Mouse (Mus musculus) heart, embryonic 15.5 days (tissue): Measurements from ENCODE around the gene Padi6. TPM values are rescaled to one million over a fixed set of nuclear protein-coding genes. Genes with fewer than 3 reads are reported as not detected.

Experiments used
- ATAC-seq: fragments of 200-750 bp; cut with Nextera tagmentation; replicated peaks from 2 replicates; pipeline ENCODE4 v1.8.0; 2017; ENCODE audit warnings: low read depth, moderate TSS enrichment; ENCODE audit not compliant: insufficient number of reproducible peaks, insufficient read depth, low FRiP score
- H3K27ac ChIP-seq: fragments of 300-500 bp; sonication (generic); 2 replicates; pipeline ENCODE4 v1.5.1; 2015; ENCODE audit warnings: mild to moderate bottlenecking, inconsistent platforms
- H3K27me3 ChIP-seq: fragments of 300-500 bp; sonication (generic); 2 replicates; pipeline ENCODE4 v1.6.1; 2015; ENCODE audit warnings: inconsistent platforms
- H3K36me3 ChIP-seq: fragments of 300-500 bp; sonication (generic); 2 replicates; pipeline ENCODE4 v1.6.1; 2015; ENCODE audit warnings: mild to moderate bottlenecking, inconsistent platforms
- H3K4me1 ChIP-seq: fragments of 300-500 bp; sonication (generic); replicated peaks from 2 replicates; pipeline ENCODE4 v1.6.1; 2015; ENCODE audit warnings: inconsistent platforms
- H3K4me2 ChIP-seq: fragments of 300-500 bp; sonication (generic); 2 replicates; pipeline ENCODE4 v1.6.1; 2015; ENCODE audit warnings: inconsistent platforms, mild to moderate bottlenecking, moderate library complexity
- H3K4me3 ChIP-seq: fragments of 300-500 bp; sonication (generic); 2 replicates; pipeline ENCODE4 v1.5.1; 2015; ENCODE audit warnings: mild to moderate bottlenecking, inconsistent platforms
- H3K9ac ChIP-seq: fragments of 300-500 bp; sonication (generic); 2 replicates; pipeline ENCODE4 v1.6.1; 2015; ENCODE audit warnings: mild to moderate bottlenecking, inconsistent platforms
- H3K9me3 ChIP-seq: fragments of 300-500 bp; sonication (generic); replicated peaks from 2 replicates; pipeline ENCODE4 v1.6.1; 2016; ENCODE audit warnings: inconsistent platforms
- WGBS: fragments of 180-500 bp; shearing (Covaris S2); methylation state at CpG from one replicate; pipeline ENCODE4 v1.1.7; 2015; ENCODE audit warnings: mixed read lengths; 5-methylcytosine and 5-hydroxymethylcytosine counted together
- polyA plus RNA-seq: library from polyadenylated mRNA; unstranded; fragments of >200 nt; fragmentation: Nextera tagmentation; extraction: Ambion mirVana; gene quantifications from 2 replicates; pipeline ENCODE4 v1.2.1, GENCODE M21; 2015

Padi6 gene
- polyA plus RNA-seq, 1 experiment from 2014 or later: not detected

DNA sequence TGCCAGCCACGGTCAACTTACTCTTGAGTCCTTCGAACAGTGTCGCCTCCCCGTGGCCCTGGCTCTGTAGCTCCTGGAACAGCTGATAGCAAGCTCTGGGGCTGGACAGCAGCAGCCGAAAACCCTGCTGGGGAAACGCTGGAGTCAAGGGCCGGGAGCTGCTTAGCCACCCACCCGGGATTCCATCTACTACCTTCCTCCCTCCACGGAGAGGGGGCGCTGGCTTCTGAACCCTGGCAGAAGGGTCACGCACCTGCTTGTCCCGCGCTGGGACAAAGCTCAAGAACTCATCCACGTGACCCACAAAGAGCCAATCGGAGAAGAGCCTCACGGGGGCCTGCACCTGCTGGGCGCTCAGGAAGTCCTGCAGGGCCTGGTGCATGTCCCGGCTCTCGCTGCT lies 7.9 kb upstream of the Padi6 start:
- Histone ChIP-seq H3K27me3 (no peaks in the 10 kb centered on the region; the same call in 1 of the 2 replicates), H3K36me3 (no peaks in the 10 kb centered on the region), H3K4me1 (peaks cover 34% of the 10 kb centered on the region), H3K4me2 (peak overlapping the region; percentile 53), H3K9me3 (no peaks in the 10 kb centered on the region), H3K9ac (peak overlapping the region; percentile 34; the same call in 1 of the 2 replicates), H3K27ac (no peak overlapping the region), H3K4me3 (peak overlapping the region; percentile 27; the same call in 1 of the 2 replicates)
- no peak for ATAC-seq
- WGBS: 8% methylated on average over 19 of the region's 19 CpGs

DNA sequence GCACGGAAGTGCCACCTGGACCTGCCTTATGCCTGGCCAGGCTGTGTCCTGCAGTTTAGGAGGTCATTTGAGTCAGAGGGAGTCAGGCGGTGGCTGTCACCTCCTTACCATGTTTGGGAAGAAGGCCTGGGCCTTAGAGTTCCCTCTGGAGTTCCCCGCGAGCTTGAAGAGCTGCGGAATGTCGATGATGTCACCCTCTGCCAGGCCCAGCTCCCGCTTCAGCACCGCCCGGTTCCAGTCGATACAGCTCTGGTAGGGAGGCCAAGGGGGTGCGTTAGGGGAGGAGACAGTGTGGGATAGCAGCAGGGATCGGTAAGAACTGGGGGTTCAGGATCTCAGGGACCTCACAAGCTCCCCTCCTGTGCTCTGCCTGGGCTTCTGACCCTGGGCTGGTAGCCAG lies 5.5 kb upstream of the Padi6 start:
- peak overlapping the region; percentile 37 for H3K4me2 ChIP-seq
- peak overlapping the region; percentile 84 for H3K27ac ChIP-seq
- H3K27me3 ChIP-seq: peaks cover 4% of the 10 kb centered on the region; the same call in 1 of the 2 replicates
- WGBS: 13% methylated on average over 12 of the region's 12 CpGs
- peak; percentile 79 for ATAC-seq
- H3K9me3 ChIP-seq: no peaks in the 10 kb centered on the region
- H3K4me1 ChIP-seq: peaks cover 26% of the 10 kb centered on the region
- peak overlapping the region; percentile 20; the same call in 1 of the 2 replicates for H3K4me3 ChIP-seq
- H3K36me3 ChIP-seq: no peaks in the 10 kb centered on the region
- H3K9ac ChIP-seq: peak overlapping the region; percentile 40

DNA sequence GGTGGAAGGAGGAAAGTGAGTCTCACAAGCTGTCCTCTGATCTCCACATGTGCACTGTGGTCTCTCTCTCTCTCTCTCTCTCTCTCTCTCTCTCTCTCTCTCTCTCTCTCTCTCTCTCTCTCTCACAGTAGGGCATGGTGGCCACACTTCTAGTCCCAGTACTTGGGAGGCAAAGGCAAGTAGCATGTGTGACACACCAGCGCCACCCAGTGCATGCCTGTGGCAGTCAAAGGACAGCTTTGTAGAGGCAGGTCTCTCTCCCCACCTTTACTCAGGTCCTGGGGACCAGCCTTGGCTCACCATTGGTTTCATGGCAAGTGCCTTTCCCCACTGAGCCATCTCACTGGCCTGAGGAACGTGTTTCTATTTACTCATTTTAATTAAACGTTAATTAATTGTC lies 2.2 kb upstream of the Padi6 start:
- Histone ChIP-seq H3K4me2 (no peak overlapping the region), H3K27ac (no peak overlapping the region), H3K27me3 (peaks cover 4% of the 10 kb centered on the region; the same call in 1 of the 2 replicates), H3K9ac (no peak overlapping the region), H3K9me3 (no peaks in the 10 kb centered on the region), H3K36me3 (no peaks in the 10 kb centered on the region), H3K4me3 (no peak overlapping the region), H3K4me1 (peaks cover 16% of the 10 kb centered on the region)
- 26% methylated on average over 3 of the region's 3 CpGs for WGBS
- no peak for ATAC-seq

DNA sequence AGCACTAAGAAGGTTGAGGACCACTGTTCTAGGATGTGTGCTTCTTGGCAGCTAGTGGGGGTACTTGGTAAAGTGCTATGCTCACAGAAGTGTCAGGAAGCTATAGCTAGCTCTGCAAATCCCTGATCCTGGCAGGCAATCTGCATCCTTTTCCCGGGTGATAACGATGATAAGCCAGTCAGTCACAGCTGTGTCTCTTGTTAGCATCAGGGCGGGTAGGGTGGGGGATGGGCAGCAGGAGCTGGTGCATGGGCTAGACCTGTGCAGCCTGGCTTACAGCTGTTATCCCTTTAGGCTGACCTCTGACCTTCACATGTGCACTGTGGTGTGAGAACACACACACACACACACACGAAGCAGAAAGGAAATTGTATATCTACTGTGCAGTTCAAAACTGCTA lies 643 bp upstream of the Padi6 start:
- Histone ChIP-seq H3K36me3 (no peaks in the 10 kb centered on the region), H3K4me1 (peaks cover 8% of the 10 kb centered on the region), H3K27ac (no peak overlapping the region), H3K27me3 (peaks cover 4% of the 10 kb centered on the region; the same call in 1 of the 2 replicates), H3K4me3 (no peak overlapping the region), H3K4me2 (no peak overlapping the region), H3K9ac (no peak overlapping the region), H3K9me3 (no peaks in the 10 kb centered on the region)
- no peak for ATAC-seq
- 22% methylated on average over 4 of the region's 4 CpGs for WGBS

DNA sequence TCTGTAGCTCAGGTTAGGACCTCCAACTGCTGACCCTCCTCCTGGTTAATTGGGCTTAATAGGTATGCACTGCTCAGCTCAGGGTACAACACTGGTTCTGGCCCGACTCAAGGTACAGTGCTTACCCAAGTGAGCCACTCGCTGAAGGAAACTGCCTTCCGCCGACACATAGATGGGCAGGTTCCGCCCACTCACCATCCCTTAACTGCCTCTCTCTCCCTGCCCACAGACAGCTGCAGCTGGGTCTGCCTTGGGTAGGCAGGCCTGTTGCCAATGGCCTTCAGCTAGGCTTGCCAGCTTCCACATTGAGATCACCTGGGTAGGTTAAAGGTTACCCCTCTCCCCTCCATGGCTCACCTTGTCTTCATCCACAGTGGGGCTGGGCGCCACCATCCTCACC lies 1.0 kb downstream of the Padi6 start:
- Histone ChIP-seq H3K36me3 (no peaks in the 10 kb centered on the region), H3K9ac (no peak overlapping the region), H3K4me3 (no peak overlapping the region), H3K4me1 (no peaks in the 10 kb centered on the region), H3K9me3 (no peaks in the 10 kb centered on the region), H3K27ac (no peak overlapping the region), H3K4me2 (no peak overlapping the region), H3K27me3 (peaks cover 4% of the 10 kb centered on the region; the same call in 1 of the 2 replicates)
- ATAC-seq: no peak
- 74% methylated on average over 6 of the region's 6 CpGs for WGBS

DNA sequence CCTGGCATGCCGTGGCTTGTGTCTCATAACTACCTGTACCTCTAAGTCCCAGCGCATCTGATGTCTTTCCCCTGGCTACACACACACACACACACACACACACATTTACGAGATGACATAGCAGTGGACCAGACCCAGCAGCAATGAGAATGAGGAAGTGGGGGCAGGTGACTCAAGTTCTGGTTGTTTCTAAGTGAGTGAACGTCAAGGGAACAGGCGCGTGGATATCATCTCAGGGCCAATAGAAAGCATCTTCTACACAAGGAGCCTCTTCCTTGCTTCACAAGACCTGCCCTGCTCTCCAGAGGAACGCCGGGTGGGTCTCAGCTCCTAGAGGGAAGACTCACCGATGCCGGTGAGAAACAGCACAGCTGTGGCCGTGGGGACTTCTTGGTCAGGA lies 1.8 kb downstream of the Padi6 start:
- H3K36me3 ChIP-seq: no peaks in the 10 kb centered on the region
- no peak overlapping the region for H3K4me2 ChIP-seq
- H3K4me1 ChIP-seq: no peaks in the 10 kb centered on the region
- no peak overlapping the region for H3K4me3 ChIP-seq
- 85% methylated on average over 11 of the region's 11 CpGs for WGBS
- H3K9me3 ChIP-seq: no peaks in the 10 kb centered on the region
- ATAC-seq: no peak
- no peak overlapping the region for H3K9ac ChIP-seq
- H3K27me3 ChIP-seq: peaks cover 4% of the 10 kb centered on the region; the same call in 1 of the 2 replicates
- no peak overlapping the region for H3K27ac ChIP-seq

DNA sequence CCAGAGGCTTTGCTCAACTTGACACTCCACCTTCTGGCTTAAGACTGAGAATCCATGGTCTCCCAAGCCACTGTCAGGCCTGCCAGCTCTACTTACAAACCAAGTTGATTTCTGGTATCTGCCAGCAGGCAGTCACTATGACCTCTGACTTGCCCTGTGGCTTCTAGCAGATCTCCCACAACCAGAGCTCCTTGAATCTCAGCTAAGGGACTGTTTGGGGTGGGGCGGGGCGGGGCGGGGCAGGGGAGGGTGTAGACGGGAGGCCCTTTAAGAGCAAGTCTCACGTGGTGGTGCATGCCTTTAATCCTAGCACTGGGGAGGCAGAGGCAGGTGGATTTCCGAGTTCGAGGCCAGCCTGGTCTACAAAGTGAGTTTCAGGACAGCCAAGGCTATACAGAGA lies 9.6 kb downstream of the Padi6 start:
- no peak overlapping the region for H3K9ac ChIP-seq
- 0 out of 2 replicates have a peak, but pooled peaks cover 3% of the 10 kb centered on the region for H3K4me1 ChIP-seq
- no peaks in the 10 kb centered on the region for H3K9me3 ChIP-seq
- no peak for ATAC-seq
- H3K4me2 ChIP-seq: no peak overlapping the region
- no peak overlapping the region for H3K4me3 ChIP-seq
- 75% methylated on average over 7 of the region's 7 CpGs for WGBS
- no peaks in the 10 kb centered on the region for H3K36me3 ChIP-seq
- no peaks in the 10 kb centered on the region for H3K27me3 ChIP-seq
- no peak overlapping the region for H3K27ac ChIP-seq

DNA sequence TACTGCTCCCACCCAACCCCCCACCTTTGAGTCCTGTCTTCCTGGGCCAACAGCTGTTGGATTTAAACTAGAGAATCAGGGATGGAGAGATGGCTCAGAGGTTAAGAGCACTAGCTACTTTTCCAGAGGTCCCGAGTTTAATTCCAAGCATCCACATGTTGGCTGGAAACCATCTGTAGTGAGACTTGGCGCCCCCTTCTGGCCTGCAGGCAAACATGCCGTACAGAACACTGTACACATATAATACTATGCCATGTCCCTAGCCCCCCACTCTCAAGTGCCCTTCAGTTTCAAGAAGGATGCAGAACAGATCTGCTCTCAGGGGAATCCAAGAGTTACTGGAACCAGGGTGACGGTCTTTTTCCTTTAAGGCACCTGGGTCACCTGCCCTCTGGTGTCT lies 10.8 kb downstream of the Padi6 start:
- 74% methylated on average over 4 of the region's 4 CpGs for WGBS
- H3K36me3 ChIP-seq: no peaks in the 10 kb centered on the region
- H3K4me2 ChIP-seq: no peak overlapping the region
- no peak overlapping the region for H3K27ac ChIP-seq
- ATAC-seq: no peak
- no peak overlapping the region for H3K9ac ChIP-seq
- no peaks in the 10 kb centered on the region for H3K27me3 ChIP-seq
- H3K4me1 ChIP-seq: 0 out of 2 replicates have a peak, but pooled peaks cover 3% of the 10 kb centered on the region
- H3K4me3 ChIP-seq: no peak overlapping the region
- H3K9me3 ChIP-seq: no peaks in the 10 kb centered on the region

DNA sequence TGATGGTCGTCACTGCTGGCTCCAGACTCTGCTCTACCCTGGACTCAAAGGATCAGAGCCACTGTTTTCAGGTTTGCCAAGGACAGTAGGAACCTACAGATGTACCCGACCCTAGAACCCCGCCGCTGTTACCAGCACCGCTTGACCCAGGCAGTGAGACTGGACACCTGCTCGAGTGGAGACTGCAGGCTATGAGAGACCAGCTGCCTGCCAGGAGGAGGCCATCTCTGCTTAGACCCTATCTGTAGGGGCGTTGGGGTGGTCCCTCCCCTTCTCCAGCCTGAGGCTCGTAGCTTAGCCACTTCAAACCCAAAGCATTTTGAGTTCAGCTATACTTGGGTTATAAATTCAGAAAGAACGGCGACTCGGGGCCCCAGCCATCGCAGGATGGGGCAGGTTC lies 15.5 kb downstream of the Padi6 start:
- Histone ChIP-seq H3K27me3 (no peaks in the 10 kb centered on the region), H3K27ac (no peak overlapping the region), H3K9ac (no peak overlapping the region), H3K36me3 (0 out of 2 replicates have a peak, but pooled peaks cover 3% of the 10 kb centered on the region), H3K4me3 (no peak overlapping the region), H3K4me2 (no peak overlapping the region), H3K9me3 (no peaks in the 10 kb centered on the region), H3K4me1 (peaks cover 2% of the 10 kb centered on the region; the same call in 1 of the 2 replicates)
- ATAC-seq: no peak
- WGBS: 82% methylated on average over 12 of the region's 12 CpGs

DNA sequence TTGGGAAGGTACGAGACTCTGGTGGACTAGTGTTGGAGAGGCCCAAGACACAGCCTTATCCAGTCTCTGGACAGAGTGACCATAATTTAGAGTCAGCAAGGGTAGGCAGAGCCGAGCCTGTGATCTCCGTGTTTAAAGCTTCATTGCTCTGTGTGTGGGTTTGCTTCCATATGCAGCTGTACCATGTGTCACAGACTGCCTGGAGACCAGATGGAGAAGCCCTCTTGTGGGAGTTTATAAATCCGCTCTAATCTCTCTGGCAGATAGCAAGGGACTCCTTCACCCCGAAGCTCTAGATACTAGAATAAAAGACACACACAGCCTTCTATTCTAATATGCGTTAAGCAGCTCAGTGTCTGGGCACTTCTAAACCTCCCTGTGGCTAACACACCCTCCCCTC lies 17.7 kb downstream of the Padi6 start:
- Histone ChIP-seq H3K27ac (no peak overlapping the region), H3K4me3 (no peak overlapping the region), H3K9ac (no peak overlapping the region), H3K27me3 (no peaks in the 10 kb centered on the region), H3K9me3 (no peaks in the 10 kb centered on the region), H3K4me1 (peaks cover 10% of the 10 kb centered on the region; the same call in 1 of the 2 replicates), H3K36me3 (peaks cover 15% of the 10 kb centered on the region; the same call in 1 of the 2 replicates), H3K4me2 (no peak overlapping the region)
- 54% methylated on average over 6 of the region's 6 CpGs for WGBS
- ATAC-seq: no peak

DNA sequence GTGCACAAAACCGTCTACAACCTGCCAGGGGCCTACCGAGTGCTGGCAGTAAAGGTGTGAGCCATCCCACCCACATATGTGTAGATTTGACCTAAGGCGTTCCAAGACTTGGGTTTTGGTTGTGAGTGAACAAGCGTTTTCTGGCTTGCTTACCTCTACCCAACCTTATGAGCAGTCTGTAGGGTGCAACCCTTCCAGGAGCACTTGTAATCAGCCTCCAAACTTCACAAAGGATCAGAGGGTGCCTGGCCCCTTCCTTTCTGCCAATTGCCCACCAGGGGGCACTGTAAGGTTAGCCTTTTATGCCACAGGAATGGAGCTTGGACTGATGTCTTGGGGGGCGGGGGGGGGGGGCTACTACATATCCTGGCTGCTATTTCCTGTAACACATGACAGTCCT lies 18.6 kb downstream of the Padi6 start:
- WGBS: 50% methylated on average over 5 of the region's 5 CpGs
- Histone ChIP-seq H3K4me3 (no peak overlapping the region), H3K27ac (no peak overlapping the region), H3K9ac (no peak overlapping the region), H3K4me2 (no peak overlapping the region), H3K9me3 (no peaks in the 10 kb centered on the region), H3K4me1 (peaks cover 10% of the 10 kb centered on the region; the same call in 1 of the 2 replicates), H3K36me3 (peaks cover 23% of the 10 kb centered on the region; the same call in 1 of the 2 replicates), H3K27me3 (no peaks in the 10 kb centered on the region)
- ATAC-seq: no peak

DNA sequence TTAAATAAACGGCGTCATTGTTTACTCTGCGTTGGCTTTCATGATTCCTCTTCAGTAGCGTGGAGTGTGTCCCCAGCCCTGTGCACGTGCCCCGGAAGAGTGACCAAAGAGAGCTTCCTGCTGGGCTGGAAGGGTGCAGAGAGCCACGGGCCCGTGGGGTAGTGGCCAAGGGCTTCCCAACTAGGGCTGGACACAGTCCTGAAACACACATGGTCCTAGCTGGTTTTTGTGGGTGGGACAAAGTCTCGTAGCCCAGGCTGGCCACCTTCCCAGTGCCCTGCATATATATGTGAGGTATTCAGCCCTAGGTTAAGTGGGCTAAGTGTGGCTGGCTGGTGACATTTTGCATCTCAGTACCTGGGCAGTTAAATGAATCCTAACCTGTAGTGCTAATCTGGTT lies 19.3 kb downstream of the Padi6 start:
- no peaks in the 10 kb centered on the region for H3K9me3 ChIP-seq
- no peak overlapping the region for H3K9ac ChIP-seq
- no peaks in the 10 kb centered on the region for H3K27me3 ChIP-seq
- no peak for ATAC-seq
- no peak overlapping the region for H3K27ac ChIP-seq
- H3K4me3 ChIP-seq: no peak overlapping the region
- 82% methylated on average over 9 of the region's 9 CpGs for WGBS
- no peak overlapping the region for H3K4me2 ChIP-seq
- H3K36me3 ChIP-seq: peaks cover 30% of the 10 kb centered on the region
- H3K4me1 ChIP-seq: peaks cover 10% of the 10 kb centered on the region; the same call in 1 of the 2 replicates
